Mouse (Mus musculus): Measurements from ENCODE around the gene Ctsk. TPM values are rescaled to one million over a fixed set of nuclear protein-coding genes. Genes with fewer than 3 reads are reported as not detected.
"Not testable (repeated sequence)": the region's sequence is repeated elsewhere in the genome, so short reads cannot be mapped to it uniquely, and the experiment has no call there.

Ctsk gene
- polyA plus RNA-seq, 1 experiment from 2014 or later: 3.2 TPM

DNA sequence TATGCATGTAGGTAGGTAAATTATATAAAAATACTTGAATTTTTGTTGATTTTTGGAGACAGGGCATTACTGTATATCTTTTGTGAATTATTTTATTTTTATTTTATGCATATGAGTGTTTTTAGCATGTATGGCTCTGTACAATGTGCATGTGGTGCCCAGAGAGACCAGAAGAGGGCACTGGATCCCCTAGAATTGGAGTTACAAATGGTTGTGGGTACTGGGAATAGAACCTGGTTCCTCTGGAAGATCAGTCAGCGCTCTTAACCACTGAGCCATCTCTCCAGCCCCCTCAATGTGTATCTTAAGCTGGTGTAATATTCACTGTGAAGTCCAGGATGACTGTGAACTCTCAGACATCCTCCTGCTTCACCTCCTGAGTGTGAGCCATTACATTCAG, 35.9 kb downstream of the Ctsk start:
- Histone ChIP-seq H3K4me3 (replicated peaks; ENCODE audit: low read length) (no peak overlapping the region), H3K27ac (ENCODE audit: low read length) (no peak overlapping the region), H3K4me1 (replicated peaks; ENCODE audit: control insufficient read depth, insufficient read depth, low read length) (no peaks in the 10 kb centered on the region), H3K4me2 (ENCODE audit: low read length) (no peak overlapping the region), H3K9me3 (ENCODE audit: control insufficient read depth, low read length) (no peaks in the 10 kb centered on the region), H3K9ac (replicated peaks; ENCODE audit: low read depth, low read length) (no peak overlapping the region), H3K27me3 (replicated peaks; ENCODE audit: control insufficient read depth, insufficient read depth, low read length) (no peaks in the 10 kb centered on the region), H3K36me3 (ENCODE audit: control insufficient read depth, insufficient read depth) (no peaks in the 10 kb centered on the region)
- no peak for ATAC-seq
- WGBS: 97% methylated on average over 1 of the region's 1 CpGs

DNA sequence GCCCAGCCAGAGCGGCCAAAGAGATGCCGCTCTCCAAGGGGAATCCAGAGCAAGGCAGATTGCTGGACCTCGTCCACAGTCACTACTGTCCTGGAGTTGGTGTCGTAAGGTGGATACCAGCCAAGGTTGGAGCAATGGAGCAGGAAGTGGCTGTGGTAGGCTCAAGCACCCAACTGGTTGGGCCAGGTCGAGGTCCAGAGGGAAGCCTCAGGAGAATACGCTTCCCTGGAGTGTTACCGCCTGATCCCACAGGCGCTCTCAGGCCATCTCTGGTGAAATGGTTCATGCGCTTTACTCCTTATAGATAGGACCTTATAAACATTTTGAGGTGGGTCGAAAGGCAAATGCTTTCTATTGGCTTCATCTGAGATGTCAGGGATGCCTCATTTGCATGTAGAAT, 39.9 kb downstream of the Ctsk start:
- 92% methylated on average over 10 of the region's 10 CpGs for WGBS
- H3K27me3 ChIP-seq (replicated peaks; ENCODE audit: control insufficient read depth, insufficient read depth, low read length): no peaks in the 10 kb centered on the region
- no peak for ATAC-seq
- no peaks in the 10 kb centered on the region for H3K4me1 ChIP-seq (replicated peaks; ENCODE audit: control insufficient read depth, insufficient read depth, low read length)
- no peak overlapping the region for H3K27ac ChIP-seq (ENCODE audit: low read length)
- no peak overlapping the region for H3K4me3 ChIP-seq (replicated peaks; ENCODE audit: low read length)
- no peak overlapping the region for H3K9ac ChIP-seq (replicated peaks; ENCODE audit: low read depth, low read length)
- no peaks in the 10 kb centered on the region for H3K9me3 ChIP-seq (ENCODE audit: control insufficient read depth, low read length)
- H3K4me2 ChIP-seq (ENCODE audit: low read length): no peak overlapping the region
- H3K36me3 ChIP-seq (ENCODE audit: control insufficient read depth, insufficient read depth): no peaks in the 10 kb centered on the region

DNA sequence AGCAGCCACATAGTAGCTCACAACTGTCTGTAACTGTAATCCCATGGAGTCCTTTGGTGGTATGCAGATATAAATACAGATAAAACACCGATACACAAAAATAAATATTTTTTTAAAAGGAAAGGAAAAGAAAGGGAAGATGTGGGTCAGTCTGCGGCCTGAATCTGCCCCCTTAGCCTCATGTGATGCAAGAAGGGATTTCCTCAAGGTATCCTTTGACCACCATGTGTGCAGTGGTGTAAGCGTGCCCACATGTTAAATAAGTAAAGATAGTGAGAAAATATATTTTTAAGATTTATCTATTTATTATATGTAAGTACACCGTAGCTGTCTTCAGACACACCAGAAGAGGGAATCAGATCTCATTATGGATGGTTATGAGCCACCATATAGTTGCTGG, 40.8 kb downstream of the Ctsk start:
- Histone ChIP-seq H3K4me3 (replicated peaks; ENCODE audit: low read length) (no peak overlapping the region), H3K4me2 (ENCODE audit: low read length) (no peak overlapping the region), H3K36me3 (ENCODE audit: control insufficient read depth, insufficient read depth) (no peaks in the 10 kb centered on the region), H3K9ac (replicated peaks; ENCODE audit: low read depth, low read length) (no peak overlapping the region), H3K27me3 (replicated peaks; ENCODE audit: control insufficient read depth, insufficient read depth, low read length) (no peaks in the 10 kb centered on the region), H3K4me1 (replicated peaks; ENCODE audit: control insufficient read depth, insufficient read depth, low read length) (no peaks in the 10 kb centered on the region), H3K9me3 (ENCODE audit: control insufficient read depth, low read length) (no peaks in the 10 kb centered on the region), H3K27ac (ENCODE audit: low read length) (no peak overlapping the region)
- ATAC-seq: no peak
- WGBS: 95% methylated on average over 4 of the region's 4 CpGs

DNA sequence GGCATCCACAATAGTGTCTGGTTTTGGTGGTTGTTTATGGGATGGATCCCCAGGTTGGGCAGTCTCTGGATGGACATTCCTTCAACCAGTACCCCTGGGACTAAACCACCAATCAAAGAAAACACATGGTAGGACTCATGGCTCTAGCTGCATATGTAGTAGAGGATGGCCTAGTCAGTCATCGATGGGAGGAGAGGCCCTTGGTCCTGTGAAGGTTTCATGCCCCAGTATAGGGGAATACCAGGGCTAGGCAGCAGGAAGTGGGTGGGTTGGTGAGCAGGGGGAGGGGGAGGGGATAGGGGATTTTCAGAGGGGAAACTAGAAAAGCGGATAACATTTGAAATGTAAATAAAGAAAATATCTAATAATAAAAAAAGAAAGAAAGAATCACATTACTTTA, 42.1 kb downstream of the Ctsk start:
- H3K9ac ChIP-seq (replicated peaks; ENCODE audit: low read depth, low read length); ATAC-seq; H3K27me3 ChIP-seq (replicated peaks; ENCODE audit: control insufficient read depth, insufficient read depth, low read length); H3K4me3 ChIP-seq (replicated peaks; ENCODE audit: low read length); H3K4me1 ChIP-seq (replicated peaks; ENCODE audit: control insufficient read depth, insufficient read depth, low read length); H3K36me3 ChIP-seq (ENCODE audit: control insufficient read depth, insufficient read depth); H3K4me2 ChIP-seq (ENCODE audit: low read length); H3K9me3 ChIP-seq (ENCODE audit: control insufficient read depth, low read length); H3K27ac ChIP-seq (ENCODE audit: low read length): not testable (repeated sequence)
- WGBS: 88% methylated on average over 2 of the region's 2 CpGs

DNA sequence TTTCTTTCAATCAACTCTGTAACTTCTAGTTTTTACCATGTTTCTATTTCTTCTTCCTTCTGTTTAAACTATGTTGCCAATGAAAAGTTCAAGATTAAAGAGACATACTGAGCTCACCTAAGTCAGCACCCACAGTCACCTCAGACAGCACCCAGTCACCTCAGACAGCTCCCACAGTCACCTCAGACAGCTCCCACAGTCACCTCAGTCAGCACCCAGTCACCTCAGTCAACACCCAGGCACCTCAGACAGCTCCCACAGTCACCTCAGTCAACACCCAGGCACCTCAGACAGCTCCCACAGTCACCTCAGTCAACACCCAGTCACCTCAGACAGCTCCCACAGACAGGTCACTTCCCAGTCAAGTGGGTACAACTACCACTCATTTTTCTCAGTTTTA, 43.1 kb downstream of the Ctsk start:
- no peak for ATAC-seq
- no peaks in the 10 kb centered on the region for H3K9me3 ChIP-seq (ENCODE audit: control insufficient read depth, low read length)
- H3K4me2 ChIP-seq (ENCODE audit: low read length): no peak overlapping the region
- no peak overlapping the region for H3K27ac ChIP-seq (ENCODE audit: low read length)
- H3K4me1 ChIP-seq (replicated peaks; ENCODE audit: control insufficient read depth, insufficient read depth, low read length): no peaks in the 10 kb centered on the region
- H3K27me3 ChIP-seq (replicated peaks; ENCODE audit: control insufficient read depth, insufficient read depth, low read length): no peaks in the 10 kb centered on the region
- no peak overlapping the region for H3K4me3 ChIP-seq (replicated peaks; ENCODE audit: low read length)
- H3K36me3 ChIP-seq (ENCODE audit: control insufficient read depth, insufficient read depth): no peaks in the 10 kb centered on the region
- no peak overlapping the region for H3K9ac ChIP-seq (replicated peaks; ENCODE audit: low read depth, low read length)

DNA sequence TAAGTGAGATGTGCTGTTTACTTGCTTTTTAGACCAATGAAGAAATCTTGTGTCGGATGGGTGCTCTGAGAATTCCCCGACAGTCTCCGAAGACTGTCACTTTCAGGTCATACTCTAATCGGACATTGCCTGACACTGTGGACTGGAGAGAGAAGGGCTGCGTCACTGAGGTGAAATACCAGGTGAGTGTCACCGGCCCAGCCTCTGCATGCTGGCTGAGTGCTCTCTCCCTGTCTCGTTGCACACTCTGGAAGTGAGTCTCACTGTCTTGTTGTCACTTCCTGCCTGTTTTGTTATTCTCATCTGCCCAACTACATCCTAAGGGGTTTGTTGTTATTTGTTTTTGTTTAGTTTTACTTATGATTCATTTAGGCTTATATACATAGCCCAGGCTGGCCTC, 43.9 kb downstream of the Ctsk start:
- Histone ChIP-seq H3K27ac (ENCODE audit: low read length) (no peak overlapping the region), H3K9me3 (ENCODE audit: control insufficient read depth, low read length) (no peaks in the 10 kb centered on the region), H3K4me2 (ENCODE audit: low read length) (no peak overlapping the region), H3K4me1 (replicated peaks; ENCODE audit: control insufficient read depth, insufficient read depth, low read length) (no peaks in the 10 kb centered on the region), H3K9ac (replicated peaks; ENCODE audit: low read depth, low read length) (no peak overlapping the region), H3K36me3 (ENCODE audit: control insufficient read depth, insufficient read depth) (no peaks in the 10 kb centered on the region), H3K27me3 (replicated peaks; ENCODE audit: control insufficient read depth, insufficient read depth, low read length) (no peaks in the 10 kb centered on the region), H3K4me3 (replicated peaks; ENCODE audit: low read length) (no peak overlapping the region)
- 75% methylated on average over 7 of the region's 7 CpGs for WGBS
- no peak for ATAC-seq

DNA sequence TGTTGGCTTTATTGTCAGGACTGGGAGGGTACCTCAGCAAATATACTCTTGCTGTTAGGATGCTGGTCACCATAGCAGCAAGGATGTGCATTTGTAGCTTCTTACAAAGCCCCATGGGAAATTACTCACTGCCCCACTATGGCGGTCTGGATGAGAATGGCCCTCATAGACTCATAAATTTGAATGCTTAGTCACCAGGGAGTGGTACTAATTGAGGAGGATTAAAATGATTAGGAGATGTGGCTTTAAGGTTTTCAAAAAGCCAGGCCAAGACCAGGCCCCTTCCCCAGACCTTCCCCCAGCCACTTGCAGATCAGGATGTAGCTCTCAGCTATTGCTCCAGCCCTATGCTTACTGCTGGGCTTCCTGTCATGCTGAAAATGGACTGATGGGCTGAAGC, 51.1 kb downstream of the Ctsk start:
- ATAC-seq: no peak
- no peak overlapping the region for H3K4me3 ChIP-seq (replicated peaks; ENCODE audit: low read length)
- no peak overlapping the region for H3K4me2 ChIP-seq (ENCODE audit: low read length)
- no peak overlapping the region for H3K9ac ChIP-seq (replicated peaks; ENCODE audit: low read depth, low read length)
- no peaks in the 10 kb centered on the region for H3K27me3 ChIP-seq (replicated peaks; ENCODE audit: control insufficient read depth, insufficient read depth, low read length)
- H3K36me3 ChIP-seq (ENCODE audit: control insufficient read depth, insufficient read depth): no peaks in the 10 kb centered on the region
- no peak overlapping the region for H3K27ac ChIP-seq (ENCODE audit: low read length)
- H3K9me3 ChIP-seq (ENCODE audit: control insufficient read depth, low read length): no peaks in the 10 kb centered on the region
- H3K4me1 ChIP-seq (replicated peaks; ENCODE audit: control insufficient read depth, insufficient read depth, low read length): no peaks in the 10 kb centered on the region
- WGBS: 64% methylated on average over 1 of the region's 1 CpGs

DNA sequence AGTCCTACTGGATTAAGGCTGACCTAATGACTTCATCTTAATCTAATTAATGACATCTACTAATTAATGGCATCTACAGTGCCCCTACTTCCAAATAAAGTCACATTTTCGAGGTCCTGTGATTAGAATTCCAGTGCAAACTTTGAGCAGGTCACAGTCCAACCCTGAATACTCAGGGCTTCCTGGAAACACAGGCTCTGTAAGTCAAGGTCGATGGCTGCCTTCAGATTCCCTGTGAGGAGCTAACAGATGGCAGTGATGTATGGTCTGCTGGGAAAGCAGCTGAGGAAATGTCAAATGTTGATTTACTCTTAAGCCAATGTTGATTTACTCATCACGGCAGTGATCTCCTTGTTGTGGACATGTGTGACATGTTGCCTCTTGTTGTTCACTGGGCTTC, 54.9 kb downstream of the Ctsk start:
- H3K4me2 ChIP-seq (ENCODE audit: low read length): no peak overlapping the region
- no peaks in the 10 kb centered on the region for H3K9me3 ChIP-seq (ENCODE audit: control insufficient read depth, low read length)
- no peaks in the 10 kb centered on the region for H3K4me1 ChIP-seq (replicated peaks; ENCODE audit: control insufficient read depth, insufficient read depth, low read length)
- WGBS: 67% methylated on average over 3 of the region's 3 CpGs
- ATAC-seq: no peak
- no peak overlapping the region for H3K9ac ChIP-seq (replicated peaks; ENCODE audit: low read depth, low read length)
- H3K4me3 ChIP-seq (replicated peaks; ENCODE audit: low read length): no peak overlapping the region
- no peak overlapping the region for H3K27ac ChIP-seq (ENCODE audit: low read length)
- no peaks in the 10 kb centered on the region for H3K27me3 ChIP-seq (replicated peaks; ENCODE audit: control insufficient read depth, insufficient read depth, low read length)
- no peaks in the 10 kb centered on the region for H3K36me3 ChIP-seq (ENCODE audit: control insufficient read depth, insufficient read depth)

Other genes with a start within 250 kb of the Ctsk start
- 0.23 TPM in 1 of 2 replicates, not detected in the other for gene Bnipl, start 248.1 kb upstream of the Ctsk start, polyA plus RNA-seq (2015; fragmentation: Nextera tagmentation; extraction: Ambion mirVana)
- gene Mindy1, start 217.9 kb upstream of the Ctsk start, polyA plus RNA-seq (2015; fragmentation: Nextera tagmentation; extraction: Ambion mirVana): 43.6 and 44.3 TPM in 2 replicates
- gene Prune1, start 217.2 kb upstream of the Ctsk start, polyA plus RNA-seq (2015; fragmentation: Nextera tagmentation; extraction: Ambion mirVana): 45.8 and 55.6 TPM in 2 replicates
- gene Anxa9, start 192.1 kb upstream of the Ctsk start, polyA plus RNA-seq (2015; fragmentation: Nextera tagmentation; extraction: Ambion mirVana): 0.51 and 0.86 TPM in 2 replicates
- gene Cers2, start 184.5 kb upstream of the Ctsk start, polyA plus RNA-seq (2015; fragmentation: Nextera tagmentation; extraction: Ambion mirVana): 104 and 108 TPM in 2 replicates
- 52.6 and 53.9 TPM in 2 replicates for gene Setdb1, start 142.1 kb upstream of the Ctsk start, polyA plus RNA-seq (2015; fragmentation: Nextera tagmentation; extraction: Ambion mirVana)
- not detected in 2 replicates for gene 4930558C23Rik, start 96.4 kb upstream of the Ctsk start, polyA plus RNA-seq (2015; fragmentation: Nextera tagmentation; extraction: Ambion mirVana)
- gene Arnt, start 64.9 kb upstream of the Ctsk start, polyA plus RNA-seq (2015; fragmentation: Nextera tagmentation; extraction: Ambion mirVana): 25.3 and 25.5 TPM in 2 replicates
- gene Ctss, start 27.5 kb downstream of the Ctsk start, polyA plus RNA-seq (2015; fragmentation: Nextera tagmentation; extraction: Ambion mirVana): 11.0 and 11.1 TPM in 2 replicates
- not detected in 2 replicates for gene Hormad1, start 60.4 kb downstream of the Ctsk start, polyA plus RNA-seq (2015; fragmentation: Nextera tagmentation; extraction: Ambion mirVana)
- 33.3 and 39.8 TPM in 2 replicates for gene Golph3l, start 89.7 kb downstream of the Ctsk start, polyA plus RNA-seq (2015; fragmentation: Nextera tagmentation; extraction: Ambion mirVana)
- gene Ensa, start 125.7 kb downstream of the Ctsk start, polyA plus RNA-seq (2015; fragmentation: Nextera tagmentation; extraction: Ambion mirVana): 113 and 124 TPM in 2 replicates
- 43.4 and 48.3 TPM in 2 replicates for gene Mcl1, start 159.5 kb downstream of the Ctsk start, polyA plus RNA-seq (2015; fragmentation: Nextera tagmentation; extraction: Ambion mirVana)
- gene Adamtsl4, start 188.7 kb downstream of the Ctsk start, polyA plus RNA-seq (2015; fragmentation: Nextera tagmentation; extraction: Ambion mirVana): 0.48 and 1.2 TPM in 2 replicates
- gene Ecm1, start 240.3 kb downstream of the Ctsk start, polyA plus RNA-seq (2015; fragmentation: Nextera tagmentation; extraction: Ambion mirVana): 7.9 and 11.0 TPM in 2 replicates